Mouse (Mus musculus): ENCODE measurements around the gene Pogk.

The Pogk gene

DNA sequence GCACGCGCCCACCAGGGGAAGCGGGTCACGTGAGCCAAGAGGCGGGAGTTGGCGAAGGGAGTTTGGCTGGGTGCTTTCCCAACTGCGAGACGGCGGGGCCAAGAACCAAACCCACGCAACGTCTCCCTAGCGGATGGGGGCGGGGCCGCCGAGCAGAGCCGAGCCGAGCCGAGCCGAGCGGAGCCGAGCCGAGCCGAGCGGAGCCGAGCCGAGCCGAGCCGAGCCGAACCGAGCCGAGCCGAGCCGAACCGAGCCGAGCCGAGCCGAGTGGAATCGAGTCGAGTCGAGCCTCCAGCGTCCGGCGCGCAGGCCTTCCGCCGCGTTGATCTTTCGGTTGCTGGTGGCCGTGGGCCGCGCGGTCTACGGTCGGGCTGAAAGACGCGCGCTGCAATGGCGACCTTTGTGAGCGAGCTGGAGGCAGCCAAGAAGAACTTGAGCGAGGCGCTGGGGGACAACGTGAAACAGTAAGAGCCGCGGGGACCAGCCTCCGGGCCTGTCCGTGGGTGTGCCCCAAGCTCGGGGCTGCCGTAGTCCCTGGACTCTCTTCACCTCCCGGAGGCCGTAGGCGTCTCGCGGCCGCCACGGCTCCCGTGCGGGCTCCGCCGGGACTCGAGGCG lies 30.5 kb downstream of the Pogk start, which contains the start of gene Tada1:
TSS of gene Tada1 (plus strand) at position 85 of the 617 bp plus-strand sequence.
- DNase-seq, result peak; percentile 93

DNA sequence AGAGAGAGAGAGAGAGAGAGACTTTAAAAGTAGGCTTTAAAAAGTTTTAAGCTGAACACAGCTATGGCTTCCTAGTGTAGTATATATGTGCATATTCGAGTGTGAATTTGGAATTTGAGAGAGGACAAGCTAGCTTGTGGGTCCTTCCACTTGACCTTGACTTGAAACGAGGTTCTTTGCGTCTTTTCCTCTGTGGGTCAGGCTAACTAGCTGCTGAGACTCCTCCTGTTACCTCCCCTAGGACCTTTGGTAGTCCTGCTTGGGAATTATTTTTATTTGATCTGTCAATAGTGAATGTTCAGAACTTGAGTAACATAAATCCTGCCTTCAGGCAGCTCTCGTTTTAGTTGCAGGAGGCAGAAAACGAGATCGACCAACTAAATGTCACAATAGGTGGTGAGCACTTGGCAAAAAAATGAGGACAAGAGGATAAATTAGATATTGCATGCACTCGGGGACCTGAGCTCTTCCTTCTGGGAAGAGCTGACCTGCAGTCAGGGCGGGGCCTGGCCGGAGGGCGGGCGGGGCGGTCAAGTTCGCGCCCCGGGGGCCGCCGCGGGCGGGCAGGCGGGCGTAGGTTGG lies 31.1 kb downstream of the Pogk start:
- no peak for DNase-seq

GRCm38 (mm10) chr1:166377171-166377570 lies 32.5 kb downstream of the Pogk start:
- DNase-seq, result no peak

DNA sequence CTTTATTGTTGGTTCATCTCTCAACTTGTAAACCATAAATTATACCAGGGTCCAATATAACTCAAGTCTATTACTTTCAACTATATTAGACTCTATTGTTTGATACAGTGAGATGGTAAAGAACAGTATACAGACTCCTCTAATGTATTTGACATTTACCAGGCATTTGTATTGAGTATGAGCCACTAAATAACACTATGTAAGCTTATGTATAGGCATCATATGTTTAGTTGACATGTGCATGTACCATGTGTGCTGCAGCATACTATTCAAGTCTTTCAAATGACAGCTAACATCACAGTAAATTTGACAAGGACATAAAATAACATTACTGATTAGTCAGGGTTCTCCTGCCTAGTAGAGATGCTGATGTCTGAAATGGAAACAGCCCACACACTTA lies 46.5 kb downstream of the Pogk start:
- no peak for DNase-seq

DNA sequence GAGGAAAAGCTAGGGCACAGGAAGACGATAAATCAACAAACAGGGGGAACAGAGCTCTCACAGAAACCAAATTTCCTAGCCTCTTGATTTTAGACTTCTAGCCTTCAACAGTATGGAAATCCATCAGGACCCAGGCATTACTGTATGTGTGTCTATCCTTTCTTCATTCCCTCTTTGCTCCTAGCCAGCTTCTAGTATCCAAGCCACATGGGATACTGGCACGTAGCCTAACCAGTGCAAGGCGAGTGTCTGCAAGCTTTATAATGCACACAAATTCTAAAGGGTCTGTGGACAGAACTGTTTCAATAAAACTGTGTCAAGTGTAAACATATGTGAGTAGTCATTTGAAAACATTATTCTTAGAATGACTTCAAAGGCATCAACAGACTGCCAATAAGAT lies 47.0 kb downstream of the Pogk start:
- DNase-seq, result no peak

DNA sequence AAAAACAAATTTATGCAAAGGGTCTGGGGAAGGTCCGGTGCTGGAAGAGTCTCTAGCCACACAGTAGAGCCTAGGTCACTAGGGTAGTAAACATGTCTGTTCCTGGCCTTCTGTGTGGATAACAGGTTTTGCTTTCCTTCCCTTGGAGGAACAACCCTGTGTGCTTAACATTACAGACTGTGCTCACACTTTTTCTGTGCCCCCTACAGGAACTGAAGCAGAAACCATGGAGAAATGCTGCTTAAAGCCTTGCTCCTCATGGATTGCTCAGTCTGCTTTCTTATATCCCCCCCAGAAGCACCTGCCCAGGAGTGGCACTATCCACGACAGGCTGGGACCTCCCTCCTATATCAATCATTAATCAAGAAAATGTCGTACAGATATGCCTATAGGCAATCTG lies 47.8 kb downstream of the Pogk start:
- no peak for DNase-seq

- DNase-seq, result no peak
Measured at GRCm38 (mm10) chr1:166360896-166361295, 48.8 kb downstream of the Pogk start.

- peak; percentile 88 for DNase-seq
Measured at GRCm38 (mm10) chr1:166360157-166360855, 49.4 kb downstream of the Pogk start.

DNA sequence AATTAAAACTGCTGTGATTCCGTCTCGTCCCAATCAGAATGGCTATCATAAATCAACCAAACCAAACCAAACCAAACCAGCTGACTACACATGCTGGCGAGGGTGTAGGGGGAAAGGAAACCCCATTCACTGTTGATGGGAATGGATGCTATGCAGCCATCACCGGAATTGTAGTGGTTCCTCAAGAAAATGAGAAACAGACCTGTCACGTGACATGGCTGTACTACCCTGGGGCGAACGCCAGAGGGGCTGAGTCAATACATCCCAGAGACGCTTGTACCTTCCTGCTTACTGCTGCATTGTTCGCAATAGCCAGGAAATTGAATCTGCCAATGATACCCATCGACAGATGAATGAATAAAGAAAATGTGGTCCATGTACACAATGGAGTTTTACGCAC lies 59.9 kb downstream of the Pogk start:
- DNase-seq, result no peak

GRCm38 (mm10) chr1:166349341-166349740 lies 60.3 kb downstream of the Pogk start:
- DNase-seq, result no peak

- DNase-seq, result no peak
Measured at GRCm38 (mm10) chr1:166346906-166347305, 62.8 kb downstream of the Pogk start.

GRCm38 (mm10) chr1:166345602-166346001 lies 64.1 kb downstream of the Pogk start:
- DNase-seq, result no peak

GRCm38 (mm10) chr1:166344300-166345077 lies 65.2 kb downstream of the Pogk start:
- DNase-seq, result peak; percentile 21

DNA sequence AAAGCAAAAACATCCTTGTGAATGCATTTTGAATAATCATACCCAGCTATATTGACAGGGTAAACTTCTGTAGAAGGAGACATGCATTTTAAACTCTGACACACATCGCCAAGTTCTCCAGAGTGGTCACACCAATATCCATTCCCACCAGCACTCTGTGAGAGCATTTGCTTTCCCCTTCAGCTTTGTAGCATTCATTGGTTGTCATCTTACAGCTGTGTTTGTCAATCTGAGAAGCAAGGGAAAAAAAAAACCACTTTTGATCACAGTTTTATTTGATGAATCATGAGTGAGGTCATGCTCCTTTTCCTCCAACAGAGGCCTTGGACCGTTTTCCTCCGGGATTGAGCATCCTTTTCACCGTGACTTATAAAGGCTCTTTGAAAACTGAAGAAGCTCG lies 66.1 kb downstream of the Pogk start:
- no peak for DNase-seq

DNA sequence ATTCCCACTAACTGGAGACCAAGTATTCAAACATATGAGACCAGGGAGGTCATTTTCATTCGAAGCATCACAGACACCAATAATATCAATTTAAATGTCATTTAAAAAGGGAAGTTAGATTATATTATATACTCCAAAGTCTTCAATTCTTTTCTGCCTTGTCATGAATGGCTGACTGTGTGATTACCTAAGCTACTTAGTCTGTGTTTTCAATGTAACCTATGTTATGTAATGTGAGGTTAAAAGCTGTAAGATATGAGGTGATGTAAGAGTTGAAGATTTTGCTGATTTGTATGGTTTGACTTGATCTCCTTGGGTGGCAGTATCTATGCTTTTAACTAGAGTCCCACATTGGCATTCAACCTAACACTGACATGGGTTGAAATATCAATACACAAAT lies 67.1 kb downstream of the Pogk start:
- DNase-seq, result no peak

- DNase-seq, result no peak
Measured at GRCm38 (mm10) chr1:166342060-166342459, 67.6 kb downstream of the Pogk start.

DNA sequence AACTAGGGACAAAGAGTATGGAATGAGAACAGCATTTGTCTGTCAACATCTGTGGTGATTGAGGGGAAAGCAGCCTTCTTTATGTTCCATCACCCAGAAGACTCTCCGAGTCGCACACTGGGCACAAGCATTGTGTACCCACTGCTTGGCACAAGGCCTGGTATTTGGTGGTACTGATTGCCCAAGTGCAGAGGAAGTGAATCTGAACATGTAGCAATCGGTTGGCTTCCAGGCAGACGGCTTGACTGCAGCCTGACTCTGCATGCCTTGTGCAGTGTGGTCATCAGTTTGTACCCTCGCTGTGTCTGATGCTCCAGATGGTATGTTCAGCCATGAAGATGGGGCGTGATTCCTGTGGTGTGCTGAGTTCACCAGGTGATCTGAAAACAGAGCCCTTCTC lies 70.6 kb downstream of the Pogk start:
- no peak for DNase-seq

Data from right cerebral cortex, postnatal 25 days (tissue).